Mouse (Mus musculus): ENCODE measurements around the gene Asb17. TPM values are rescaled to one million over a fixed set of nuclear protein-coding genes. Genes with fewer than 3 reads are reported as not detected.
"Not testable (repeated sequence)": the region's sequence is repeated elsewhere in the genome, so short reads cannot be mapped to it uniquely, and the experiment has no call there.

Asb17 gene
- polyA plus RNA-seq, 1 experiment = not detected

DNA sequence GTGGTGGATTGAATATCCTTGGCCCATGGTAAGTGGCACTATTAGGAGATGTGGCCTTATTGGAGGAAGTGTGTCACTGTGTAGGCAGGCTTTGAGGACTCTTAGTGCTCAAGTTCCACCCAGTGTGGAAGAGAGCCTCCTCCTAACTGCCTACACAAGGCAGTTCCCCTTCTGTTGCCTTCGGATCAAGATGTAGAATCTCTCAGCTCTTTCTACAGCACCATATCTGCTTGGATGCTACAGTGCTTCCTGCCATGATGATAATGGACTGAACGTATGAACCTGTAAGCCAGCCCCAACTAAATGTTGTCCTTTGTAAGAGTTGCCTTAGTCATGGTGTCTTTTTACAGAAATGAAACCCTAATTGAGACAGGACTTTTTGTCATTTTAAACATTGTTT, 1.5 kb downstream of the Asb17 start:
- Histone ChIP-seq H3K27ac (ENCODE audit: insufficient read depth, low read depth, low read length) (no peak overlapping the region), H3K4me1 (ENCODE audit: control insufficient read depth, insufficient read depth, insufficient read length, low read length) (no peaks in the 10 kb centered on the region), H3K36me3 (ENCODE audit: control insufficient read depth, insufficient read depth, low read length) (no peaks in the 10 kb centered on the region), H3K27me3 (ENCODE audit: control insufficient read depth, insufficient read depth, low read length) (no peaks in the 10 kb centered on the region), H3K4me3 (ENCODE audit: low read depth, low read length) (no peak overlapping the region)
- WGBS = 84% methylated on average over 2 of the region's 2 CpGs
- TF ChIP-seq POLR2A (IDR thresholded peaks at IDR 0.05; ENCODE audit: low read depth, low read length) (no peak), CTCF (IDR thresholded peaks at IDR 0.05; ENCODE audit: extremely low read depth, insufficient read length, insufficient replicate concordance, low read depth, low read length) (no peak)

DNA sequence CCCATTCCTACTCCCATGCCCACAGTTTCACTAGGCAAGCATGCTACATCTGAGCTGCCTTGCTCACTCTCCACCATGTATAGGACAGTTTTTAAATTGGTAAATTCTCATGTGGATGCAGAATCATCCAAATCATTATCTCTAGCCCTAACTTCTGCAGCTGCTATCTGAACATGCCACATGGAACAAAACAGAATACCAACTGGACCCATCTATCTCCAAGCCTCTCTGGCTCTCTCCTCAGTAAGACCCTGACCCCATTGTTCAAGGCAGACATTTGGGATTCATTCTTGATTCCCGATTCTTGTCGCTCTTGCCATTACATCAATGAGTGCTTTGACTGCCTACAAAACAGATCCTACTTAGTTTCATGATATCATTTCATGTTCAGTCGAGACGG, 2.1 kb downstream of the Asb17 start:
- WGBS = 88% methylated on average over 4 of the region's 4 CpGs
- no peak overlapping the region for H3K27ac ChIP-seq (ENCODE audit: insufficient read depth, low read depth, low read length)
- H3K36me3 ChIP-seq (ENCODE audit: control insufficient read depth, insufficient read depth, low read length) = no peaks in the 10 kb centered on the region

DNA sequence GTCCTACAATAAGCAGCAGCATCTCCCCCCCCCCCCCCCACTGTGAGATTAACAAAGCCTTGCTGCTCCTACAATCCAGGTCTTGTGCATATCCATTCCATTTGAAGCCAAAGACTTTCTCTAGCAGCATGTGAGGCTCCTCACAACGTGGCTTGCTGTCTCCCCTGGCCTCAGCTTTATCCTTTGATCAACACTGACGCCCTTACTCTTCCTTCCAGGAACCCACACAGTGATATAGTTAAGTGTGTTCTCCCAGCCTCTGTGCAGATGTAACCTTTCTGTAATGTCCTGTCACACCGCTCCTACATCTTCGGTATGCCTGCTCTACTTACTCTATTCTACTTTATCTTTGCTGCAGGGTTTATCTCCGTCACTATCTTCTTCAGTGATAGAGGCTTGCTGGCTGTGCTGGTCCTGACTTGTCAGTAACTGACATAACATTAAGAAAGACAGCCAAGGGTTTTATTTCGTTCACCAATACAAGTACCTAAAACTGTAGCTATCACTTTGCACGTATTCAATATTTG, 3.3 kb downstream of the Asb17 start:
- Histone ChIP-seq H3K27me3 (ENCODE audit: control insufficient read depth, insufficient read depth, low read length) (no peaks in the 10 kb centered on the region), H3K4me3 (ENCODE audit: low read depth, low read length) (no peak overlapping the region), H3K36me3 (ENCODE audit: control insufficient read depth, insufficient read depth, low read length) (no peaks in the 10 kb centered on the region), H3K27ac (ENCODE audit: insufficient read depth, low read depth, low read length) (no peak overlapping the region), H3K4me1 (ENCODE audit: control insufficient read depth, insufficient read depth, insufficient read length, low read length) (no peaks in the 10 kb centered on the region)
- TF ChIP-seq POLR2A (IDR thresholded peaks at IDR 0.05; ENCODE audit: low read depth, low read length) = no peak
- TF ChIP-seq CTCF (IDR thresholded peaks at IDR 0.05; ENCODE audit: extremely low read depth, insufficient read length, insufficient replicate concordance, low read depth, low read length) = no peak
- WGBS = 73% methylated on average over 7 of the region's 7 CpGs

More for the DNA sequence above, 2.1 kb downstream of the Asb17 start:
- TF ChIP-seq POLR2A (IDR thresholded peaks at IDR 0.05; ENCODE audit: low read depth, low read length) (no peak), CTCF (IDR thresholded peaks at IDR 0.05; ENCODE audit: extremely low read depth, insufficient read length, insufficient replicate concordance, low read depth, low read length) (no peak)
- Histone ChIP-seq H3K27me3 (ENCODE audit: control insufficient read depth, insufficient read depth, low read length) (no peaks in the 10 kb centered on the region), H3K4me1 (ENCODE audit: control insufficient read depth, insufficient read depth, insufficient read length, low read length) (no peaks in the 10 kb centered on the region), H3K4me3 (ENCODE audit: low read depth, low read length) (no peak overlapping the region)

DNA sequence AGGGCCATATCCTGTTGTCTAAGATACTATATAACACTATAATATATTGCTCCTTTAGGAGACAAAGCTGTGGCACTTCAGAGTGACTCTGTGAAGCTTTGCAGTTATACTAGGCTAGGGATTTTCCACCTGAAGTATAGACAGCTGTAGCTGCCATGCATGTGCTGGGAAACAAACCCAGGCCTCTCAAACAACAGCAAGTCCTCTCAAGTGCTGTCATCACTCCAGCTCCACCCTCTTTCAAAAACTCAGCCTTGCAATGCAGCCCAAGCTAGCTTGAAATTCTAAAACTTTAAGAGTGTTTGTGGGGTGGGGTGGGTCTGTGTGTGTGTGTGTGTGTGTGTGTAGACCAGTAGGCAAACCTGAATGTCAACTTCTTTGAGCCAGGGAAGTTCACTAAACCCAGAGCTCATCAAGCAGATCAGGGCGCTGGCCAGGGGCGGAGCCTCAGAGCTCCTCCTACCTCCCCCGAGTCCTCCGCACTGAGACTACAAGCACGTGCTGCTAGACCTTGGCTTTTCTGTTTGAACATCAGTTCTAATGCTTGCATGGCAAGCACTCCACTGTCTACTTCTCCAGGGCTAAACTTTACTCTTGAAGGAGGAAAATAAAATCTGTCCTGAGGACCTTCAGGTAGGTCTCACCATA, 5.5 kb downstream of the Asb17 start:
- 6% methylated on average over 5 of the region's 5 CpGs for whole genome bisulfite sequencing
- no peaks in the 10 kb centered on the region for H3K36me3 ChIP-seq (ENCODE audit: control insufficient read depth, insufficient read depth, low read length)
- no peak overlapping the region for H3K27ac ChIP-seq (ENCODE audit: insufficient read depth, low read depth, low read length)
- H3K4me1 ChIP-seq (ENCODE audit: control insufficient read depth, insufficient read depth, insufficient read length, low read length) = no peaks in the 10 kb centered on the region
- TF ChIP-seq POLR2A (IDR thresholded peaks at IDR 0.05; ENCODE audit: low read depth, low read length) = no peak
- TF ChIP-seq CTCF (IDR thresholded peaks at IDR 0.05; ENCODE audit: extremely low read depth, insufficient read length, insufficient replicate concordance, low read depth, low read length) = no peak
- no peaks in the 10 kb centered on the region for H3K27me3 ChIP-seq (ENCODE audit: control insufficient read depth, insufficient read depth, low read length)
- H3K4me3 ChIP-seq (ENCODE audit: low read depth, low read length) = no peak overlapping the region

DNA sequence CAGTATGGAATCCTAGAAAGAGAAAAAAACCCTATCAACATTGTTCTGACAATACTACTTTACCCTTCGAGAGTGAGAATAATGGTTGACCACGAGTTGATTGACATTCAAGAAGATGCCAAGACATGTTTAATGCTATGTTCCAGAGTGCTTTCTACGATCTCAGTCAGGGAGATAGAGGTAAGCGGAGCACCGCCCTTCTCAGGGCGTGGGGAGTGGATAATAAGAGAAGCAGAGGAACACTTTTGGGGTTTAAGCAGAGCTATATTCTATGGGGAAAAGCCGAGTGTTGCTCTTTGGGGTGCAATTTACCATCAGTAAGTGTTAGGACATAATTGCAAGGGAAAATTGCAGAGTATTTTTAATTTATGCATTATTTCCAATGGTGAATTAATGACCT, 6.8 kb downstream of the Asb17 start:
- WGBS = 87% methylated on average over 7 of the region's 7 CpGs
- H3K27ac ChIP-seq (ENCODE audit: insufficient read depth, low read depth, low read length) = no peak overlapping the region
- no peaks in the 10 kb centered on the region for H3K36me3 ChIP-seq (ENCODE audit: control insufficient read depth, insufficient read depth, low read length)
- H3K4me3 ChIP-seq (ENCODE audit: low read depth, low read length) = no peak overlapping the region
- H3K4me1 ChIP-seq (ENCODE audit: control insufficient read depth, insufficient read depth, insufficient read length, low read length) = no peaks in the 10 kb centered on the region
- TF ChIP-seq POLR2A (IDR thresholded peaks at IDR 0.05; ENCODE audit: low read depth, low read length) = no peak
- no peak for TF ChIP-seq CTCF (IDR thresholded peaks at IDR 0.05; ENCODE audit: extremely low read depth, insufficient read length, insufficient replicate concordance, low read depth, low read length)
- H3K27me3 ChIP-seq (ENCODE audit: control insufficient read depth, insufficient read depth, low read length) = no peaks in the 10 kb centered on the region

DNA sequence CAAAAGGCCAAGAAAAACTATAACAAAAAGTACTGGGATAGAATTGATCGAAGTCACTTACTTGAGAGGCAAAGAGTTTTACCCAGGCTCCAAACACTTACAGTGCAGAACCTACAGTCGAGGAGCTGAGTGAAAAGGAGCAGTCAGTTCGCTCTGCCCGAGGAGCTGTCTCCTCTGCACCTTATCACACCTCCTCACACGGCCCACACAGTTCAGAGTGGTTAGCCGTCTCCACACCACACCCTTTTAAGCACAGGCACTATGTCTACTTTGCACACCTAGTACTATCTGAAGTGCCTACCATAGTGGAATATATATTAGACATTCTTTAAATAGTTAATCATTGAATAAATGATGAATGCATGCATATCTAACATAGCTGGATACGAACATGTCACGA, 8.3 kb downstream of the Asb17 start:
- Histone ChIP-seq H3K27ac (ENCODE audit: insufficient read depth, low read depth, low read length) (no peak overlapping the region), H3K4me1 (ENCODE audit: control insufficient read depth, insufficient read depth, insufficient read length, low read length) (no peaks in the 10 kb centered on the region), H3K36me3 (ENCODE audit: control insufficient read depth, insufficient read depth, low read length) (no peaks in the 10 kb centered on the region), H3K27me3 (ENCODE audit: control insufficient read depth, insufficient read depth, low read length) (0 out of 2 replicates have a peak, but pooled peaks cover under 1% of the 10 kb centered on the region), H3K4me3 (ENCODE audit: low read depth, low read length) (no peak overlapping the region)
- 46% methylated on average over 8 of the region's 8 CpGs for WGBS
- no peak for TF ChIP-seq POLR2A (IDR thresholded peaks at IDR 0.05; ENCODE audit: low read depth, low read length)
- TF ChIP-seq CTCF (IDR thresholded peaks at IDR 0.05; ENCODE audit: extremely low read depth, insufficient read length, insufficient replicate concordance, low read depth, low read length) = no peak

DNA sequence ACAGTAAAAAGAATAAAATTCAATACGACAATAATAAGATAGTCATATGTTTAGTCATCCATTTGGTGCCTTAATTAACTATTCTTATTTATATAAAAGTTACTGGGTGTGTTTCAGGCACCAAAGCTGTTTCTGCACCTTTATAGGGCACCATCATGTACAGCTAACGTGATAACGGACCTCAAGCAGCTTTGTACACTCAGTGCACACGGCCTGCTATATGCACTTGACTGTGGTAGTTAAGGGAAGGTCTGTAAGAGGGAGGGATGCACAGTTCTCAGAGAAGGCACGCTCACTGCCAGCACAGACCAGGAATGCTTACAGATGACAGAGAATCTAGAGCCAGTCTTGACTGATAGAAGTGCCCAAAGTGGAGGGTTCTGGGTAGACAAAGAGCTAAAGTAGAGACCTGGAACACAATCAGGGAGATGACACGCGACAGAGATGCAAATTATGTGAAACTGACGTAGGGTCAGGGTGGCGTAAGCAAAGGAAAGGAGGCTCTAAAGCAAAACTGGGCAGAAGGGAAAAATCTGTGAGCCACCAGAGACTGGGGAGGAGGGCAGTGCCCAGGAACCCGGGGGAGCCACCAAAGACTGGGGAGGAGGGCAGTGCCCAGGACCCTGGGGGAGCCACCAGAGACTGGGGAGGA, 14.5 kb downstream of the Asb17 start:
- Histone ChIP-seq H3K27me3 (ENCODE audit: control insufficient read depth, insufficient read depth, low read length) (0 out of 2 replicates have a peak, but pooled peaks cover 2% of the 10 kb centered on the region), H3K4me3 (ENCODE audit: low read depth, low read length) (no peak overlapping the region), H3K36me3 (ENCODE audit: control insufficient read depth, insufficient read depth, low read length) (no peaks in the 10 kb centered on the region), H3K4me1 (ENCODE audit: control insufficient read depth, insufficient read depth, insufficient read length, low read length) (no peaks in the 10 kb centered on the region), H3K27ac (ENCODE audit: insufficient read depth, low read depth, low read length) (no peak overlapping the region)
- TF ChIP-seq CTCF (IDR thresholded peaks at IDR 0.05; ENCODE audit: extremely low read depth, insufficient read length, insufficient replicate concordance, low read depth, low read length) = no peak
- TF ChIP-seq POLR2A (IDR thresholded peaks at IDR 0.05; ENCODE audit: low read depth, low read length) = no peak
- 78% methylated on average over 10 of the region's 10 CpGs for WGBS

DNA sequence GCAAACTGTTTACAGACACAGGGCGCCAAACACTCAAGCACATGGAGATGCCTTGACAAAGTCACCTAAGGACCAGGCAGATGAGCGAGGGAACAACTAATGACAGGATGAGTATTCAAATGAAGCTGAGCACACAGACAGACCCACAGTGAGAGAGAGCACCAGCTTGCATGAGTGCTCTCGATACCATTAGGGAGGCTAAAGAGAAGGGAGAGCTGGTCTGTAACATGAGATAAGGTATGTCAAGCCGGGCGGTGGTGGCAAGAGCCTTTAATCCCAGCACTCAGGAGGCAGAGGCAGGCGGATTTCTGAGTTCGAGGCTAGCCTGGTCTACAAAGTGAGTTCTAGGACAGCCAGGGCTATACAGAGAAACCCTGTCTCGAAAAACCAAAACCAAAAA, 16.4 kb downstream of the Asb17 start:
- not testable (repeated sequence) for H3K4me3 ChIP-seq (ENCODE audit: low read depth, low read length); H3K27ac ChIP-seq (ENCODE audit: insufficient read depth, low read depth, low read length); H3K36me3 ChIP-seq (ENCODE audit: control insufficient read depth, insufficient read depth, low read length); H3K27me3 ChIP-seq (ENCODE audit: control insufficient read depth, insufficient read depth, low read length); H3K4me1 ChIP-seq (ENCODE audit: control insufficient read depth, insufficient read depth, insufficient read length, low read length)
- WGBS = 80% methylated on average over 8 of the region's 8 CpGs
